Mouse (Mus musculus) heart, embryonic 14.5 days (tissue): ENCODE measurements at regions not wholly inside any gene's neighbourhood (a gene's known extent, or its start where the extent isn't known, plus 50 kb on each side); places are given as distances from the start of the nearest gene placed in this dataset.

Experiments
- ATAC-seq: fragments of 200-750 bp; cut with Nextera tagmentation; 2 replicates; pipeline ENCODE4 v1.8.0; 2017; ENCODE audit warnings: low read depth, moderate TSS enrichment; ENCODE audit not compliant: insufficient number of reproducible peaks, insufficient read depth, low FRiP score
- H3K27ac ChIP-seq, 2 experiments: fragments of 200-500 bp in 1 of 2; fragments of 300-500 bp in 1 of 2; sonication (generic) in 1 of 2; replicated peaks in 1 of 2; 2 replicates each; pipeline ENCODE4 v1.5.1; 2012 to 2014; ENCODE audit warnings: low read depth in 2 of 2, low read length in 2 of 2, control low read depth in 1 of 2, mild to moderate bottlenecking in 1 of 2, mixed read lengths in 1 of 2; ENCODE audit not compliant: control insufficient read depth in 1 of 2, insufficient read depth in 1 of 2
- H3K27me3 ChIP-seq: fragments of 300-500 bp; sonication (generic); 2 replicates; pipeline ENCODE4 v1.6.1; 2014; ENCODE audit warnings: mild to moderate bottlenecking, low read length, control low read depth; ENCODE audit not compliant: control insufficient read depth, insufficient read depth
- H3K36me3 ChIP-seq: fragments of 300-500 bp; sonication (generic); 2 replicates; pipeline ENCODE4 v1.6.1; 2014; ENCODE audit warnings: mild to moderate bottlenecking, control low read depth, low read length, mixed read lengths; ENCODE audit not compliant: control insufficient read depth, insufficient read depth
- H3K4me1 ChIP-seq, 2 experiments: fragments of 200-500 bp in 1 of 2; fragments of 300-500 bp in 1 of 2; sonication (generic) in 1 of 2; 2 replicates each; pipeline ENCODE4 v1.6.1; 2012 to 2014; ENCODE audit warnings: low read length in 2 of 2, control low read depth in 1 of 2, mixed read lengths in 1 of 2; ENCODE audit not compliant: control insufficient read depth in 2 of 2, insufficient read depth in 2 of 2
- H3K4me2 ChIP-seq: fragments of 300-500 bp; sonication (generic); 2 replicates; pipeline ENCODE4 v1.6.1; 2014; ENCODE audit warnings: mild to moderate bottlenecking, low read length
- H3K4me3 ChIP-seq, 2 experiments: fragments of 200-500 bp in 1 of 2; fragments of 300-500 bp in 1 of 2; sonication (generic) in 1 of 2; 2 replicates each; pipeline ENCODE4 v1.5.1; 2012 to 2014; ENCODE audit warnings: low read length in 2 of 2, mild to moderate bottlenecking in 2 of 2, control low read depth in 1 of 2, low read depth in 1 of 2, moderate library complexity in 1 of 2; ENCODE audit not compliant: control insufficient read depth in 1 of 2, insufficient read depth in 1 of 2
- H3K9ac ChIP-seq: fragments of 300-500 bp; sonication (generic); 2 replicates; pipeline ENCODE4 v1.6.1; 2014; ENCODE audit warnings: mild to moderate bottlenecking, low read length
- H3K9me3 ChIP-seq: fragments of 300-500 bp; sonication (generic); 2 replicates; pipeline ENCODE4 v1.6.1; 2016; ENCODE audit warnings: low read length, control low read depth; ENCODE audit not compliant: control insufficient read depth
- WGBS: fragments of 180-500 bp; shearing (Covaris S2); extraction: QIAGEN DNeasy Blood & Tissue Kit; methylation state at CpG from one replicate; pipeline ENCODE4 v1.1.7; 2014; 5-methylcytosine and 5-hydroxymethylcytosine counted together

- no peak overlapping the region for H3K27ac ChIP-seq
- H3K4me2 ChIP-seq = no peak overlapping the region
- no peak overlapping the region for H3K9ac ChIP-seq
- no peaks in the 10 kb centered on the region for H3K27me3 ChIP-seq
- H3K4me1 ChIP-seq = no peaks in the 10 kb centered on the region; a peak in 1 of 4 replicates
- ATAC-seq = no peak
- no peaks in the 10 kb centered on the region for H3K36me3 ChIP-seq
- H3K9me3 ChIP-seq = no peaks in the 10 kb centered on the region
- 65% methylated on average over 3 of the region's 3 CpGs for WGBS
- no peak overlapping the region for H3K4me3 ChIP-seq
Measured at GRCm38 (mm10) chr16:18723186-18723843, 53.3 kb upstream of the Cldn5 start.

DNA sequence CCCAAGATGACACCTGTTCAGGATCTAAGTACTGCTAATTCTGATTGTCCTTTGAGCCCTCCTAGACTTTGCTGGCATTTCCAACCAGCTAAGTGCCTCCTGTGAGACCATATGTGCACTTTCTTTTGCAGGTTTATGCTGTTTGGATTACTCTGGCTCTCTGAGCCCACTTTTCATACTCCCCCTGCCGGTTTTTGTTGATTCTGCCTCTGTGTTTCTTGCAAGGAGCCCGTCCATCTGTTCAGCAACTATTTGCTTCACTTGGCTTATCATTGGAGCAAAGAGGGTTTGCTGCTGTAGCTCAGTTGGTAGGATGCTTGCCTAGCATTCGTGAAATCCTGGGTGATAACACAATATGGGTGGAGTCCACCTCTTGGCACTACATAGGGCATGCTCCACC lies 52.8 kb upstream of the Cldn5 start:
- H3K4me1 ChIP-seq = no peaks in the 10 kb centered on the region
- no peaks in the 10 kb centered on the region for H3K27me3 ChIP-seq
- no peaks in the 10 kb centered on the region for H3K36me3 ChIP-seq
- 38% methylated on average over 3 of the region's 3 CpGs for whole genome bisulfite sequencing
- no peak overlapping the region for H3K9ac ChIP-seq
- no peak overlapping the region for H3K4me3 ChIP-seq
- H3K27ac ChIP-seq = no peak overlapping the region
- H3K9me3 ChIP-seq = no peaks in the 10 kb centered on the region
- no peak overlapping the region for H3K4me2 ChIP-seq
- ATAC-seq = no peak

GRCm38 (mm10) chr16:18724706-18725105 lies 51.9 kb upstream of the Cldn5 start:
- Histone ChIP-seq H3K4me3 (no peak overlapping the region), H3K36me3 (no peaks in the 10 kb centered on the region), H3K9ac (no peak overlapping the region), H3K27ac (no peak overlapping the region), H3K27me3 (no peaks in the 10 kb centered on the region), H3K4me2 (no peak overlapping the region), H3K9me3 (no peaks in the 10 kb centered on the region), H3K4me1 (peaks cover 0 to 3% of the 10 kb centered on the region in 2 experiments; a peak in 1 of 4 replicates)
- ATAC-seq = no peak
- WGBS = 25% methylated on average over 6 of the region's 6 CpGs
